Mouse (Mus musculus) gastrocnemius, postnatal 10 days (tissue): ENCODE measurements around the gene Nsun6. TPM values are rescaled to one million over a fixed set of nuclear protein-coding genes. Genes with fewer than 3 reads are reported as not detected.

Experiments
- DNase-seq: peaks from one replicate; pipeline ENCODE4 v3.0.0; 2021; ENCODE audit warnings: mixed read lengths
- total RNA-seq, 2 experiments: library from RNA; stranded (reverse); gene quantifications; 2 replicates each; pipeline ENCODE4 v1.2.3; 2021

Gene Nsun6
- total RNA-seq, 2 experiments from 2014 or later, result 3.3 to 5.0 TPM

DNA sequence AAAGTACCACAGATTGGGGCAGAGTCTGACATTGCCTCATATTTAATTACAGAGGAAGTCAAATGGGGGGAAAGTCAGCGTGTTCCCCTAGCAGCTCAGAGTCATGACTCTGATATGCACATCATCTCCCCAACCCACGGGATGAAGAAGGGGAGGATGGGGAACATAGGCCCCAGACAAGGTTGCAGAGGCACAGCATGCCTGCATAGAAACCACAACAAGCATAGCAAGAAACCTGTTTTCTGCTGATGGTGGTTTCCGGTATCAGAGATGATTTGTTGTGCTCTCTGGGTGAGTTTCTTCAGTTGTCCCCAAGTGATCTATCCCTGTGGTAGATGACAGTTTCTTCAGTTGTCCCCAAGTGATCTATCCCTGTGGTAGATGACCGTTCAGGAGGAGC, 62.3 kb downstream of the Nsun6 start:
- no peak for DNase-seq

DNA sequence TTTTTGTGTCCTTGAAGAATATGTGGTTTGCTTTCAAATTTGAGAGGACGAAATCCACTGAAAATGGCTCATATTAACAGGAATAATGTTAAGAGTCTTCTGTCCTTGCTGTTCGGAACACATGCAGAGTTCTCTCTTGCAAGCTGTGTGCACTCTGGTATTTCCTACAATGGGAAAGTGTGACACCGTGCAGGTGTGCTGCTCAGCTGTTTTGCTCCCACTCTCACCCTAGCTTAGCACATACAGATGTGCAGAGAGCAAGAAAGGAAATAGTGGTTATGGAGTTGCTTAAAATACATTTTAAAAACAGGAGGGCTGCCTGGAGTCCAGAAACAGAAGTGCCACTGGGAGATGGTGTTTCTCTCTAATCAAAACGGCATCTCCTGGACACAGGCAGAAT, 65.5 kb downstream of the Nsun6 start:
- DNase-seq, result no peak

- no peak for DNase-seq
Measured at GRCm38 (mm10) chr2:14988451-14988850, 66.4 kb downstream of the Nsun6 start.

GRCm38 (mm10) chr2:14984029-14984428, 70.8 kb downstream of the Nsun6 start:
- DNase-seq, result no peak

- no peak for DNase-seq
Measured at GRCm38 (mm10) chr2:14961493-14961892, 93.4 kb downstream of the Nsun6 start.

DNA sequence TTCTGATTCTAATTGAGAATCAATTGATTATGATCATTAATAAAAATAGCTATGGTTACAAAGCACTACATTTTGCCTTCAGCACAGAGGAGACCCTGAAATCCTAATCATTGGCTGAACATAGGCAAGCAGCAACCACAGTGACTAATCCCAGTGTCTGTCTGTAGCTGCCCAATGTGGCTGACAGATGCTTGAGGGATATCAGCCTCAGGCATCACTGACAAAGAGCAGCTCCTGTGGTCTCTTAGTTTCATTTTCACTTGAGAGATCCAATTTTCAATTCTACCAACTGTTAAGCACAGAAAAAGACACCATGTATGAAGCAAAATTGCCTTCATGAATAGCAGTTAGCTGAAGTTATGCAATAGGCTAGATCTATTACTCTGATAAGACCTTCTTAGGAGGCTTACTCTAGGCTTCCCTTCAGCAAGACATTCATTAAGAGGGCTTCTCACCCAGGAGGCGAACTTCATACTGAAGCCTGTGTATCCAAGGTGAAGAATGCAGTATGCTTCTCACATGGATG, 93.8 kb downstream of the Nsun6 start:
- no peak for DNase-seq

DNA sequence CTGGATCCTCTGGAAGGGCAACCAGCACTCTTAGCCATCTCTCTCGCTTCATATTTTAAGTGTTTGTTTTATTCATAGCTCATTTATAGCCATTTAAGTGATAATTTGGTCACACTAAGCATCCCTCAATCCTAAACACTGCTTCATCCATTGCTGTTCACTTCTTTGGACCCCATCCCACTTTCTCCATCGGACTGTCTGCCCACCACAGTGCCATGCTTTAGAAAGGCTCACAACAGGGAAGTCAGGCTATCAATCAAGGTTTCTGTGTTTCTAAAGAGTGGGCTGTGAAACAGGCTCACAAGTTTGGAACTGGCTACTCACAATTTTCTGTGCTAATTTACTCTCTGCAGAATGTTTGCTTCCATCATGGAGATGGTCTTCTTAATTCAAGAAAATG, 101.8 kb downstream of the Nsun6 start:
- DNase-seq, result no peak

Other genes starting within 250 kb of the Nsun6 start
- gene Arl5b, start 5.7 kb downstream of the Nsun6 start, total RNA-seq, result 10 to 100 TPM; 21.4 to 24.8 TPM